Mouse (Mus musculus): ENCODE measurements around the gene Hyou1. TPM values are rescaled to one million over a fixed set of nuclear protein-coding genes. Genes with fewer than 3 reads are reported as not detected.

Hyou1 gene
- 87.8 and 131 TPM in 2 replicates for total RNA-seq (2014; rRNA removed)
- polyA plus RNA-seq (2012; rRNA removed): 75.0 and 111 TPM in 2 replicates

DNA sequence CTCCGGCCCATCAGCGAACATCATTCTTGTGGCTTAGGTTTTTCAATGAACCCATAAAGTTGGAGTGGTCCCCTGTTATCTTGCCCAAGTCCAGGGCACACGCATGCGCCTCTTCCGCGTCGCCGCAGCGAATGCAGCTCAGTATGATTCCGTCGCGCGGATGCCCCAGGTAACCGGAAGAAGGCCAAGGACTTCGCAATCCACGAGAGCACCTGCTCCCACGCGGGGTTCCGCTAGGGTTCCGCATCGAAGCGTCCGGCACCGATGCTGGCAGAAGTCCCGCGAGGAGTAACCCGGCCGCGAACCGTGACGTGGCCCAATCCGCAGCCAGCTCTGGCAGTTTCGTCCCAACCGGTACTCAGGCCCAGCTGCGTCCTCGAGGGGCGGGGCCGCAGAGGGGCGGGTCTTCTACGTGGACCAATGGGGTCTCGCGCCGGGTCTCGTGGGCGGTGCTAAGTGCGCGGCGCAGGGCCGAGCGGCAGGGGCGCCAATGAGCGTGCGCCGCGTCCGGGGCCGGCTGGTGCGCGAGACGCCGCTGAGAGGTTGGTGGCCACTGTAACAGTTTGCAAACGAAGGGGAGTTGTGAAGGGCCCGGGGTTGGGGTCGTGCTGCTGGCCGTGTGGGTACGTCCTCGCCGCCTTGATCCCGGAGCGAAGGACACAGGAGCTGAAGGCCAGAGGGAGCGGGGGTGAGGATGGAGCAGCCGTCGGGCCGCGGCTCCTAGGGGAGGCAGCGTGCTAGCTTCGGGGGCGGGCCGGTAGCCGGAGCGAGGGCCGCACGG lies at the start of gene Hyou1:
Hyou1 (plus strand) TSS at position 437 of the 781 bp plus-strand sequence.
- DNase-seq (ENCODE audit: extremely low read depth, low read depth, low spot score): peak; percentile 91
- WGBS: under 1% methylated on average over 83 of the region's 83 CpGs
- Histone ChIP-seq H3K9ac (ENCODE audit: low read depth, low read length) (peak within 1 kb of the TSS; percentile 82), H3K36me3 (ENCODE audit: control insufficient read depth, insufficient read depth, low read length) (peaks cover 30% of the 10 kb centered on the region; the same call in 1 of the 2 replicates), H3K4me1 (ENCODE audit: control insufficient read depth, insufficient read depth, low read length) (peaks cover 21% of the 10 kb centered on the region), H3K79me2 (ENCODE audit: control insufficient read depth, insufficient read depth, low read length) (peaks cover 17% of the 10 kb centered on the region; the same call in 1 of the 2 replicates), H3K27me3 (ENCODE audit: control insufficient read depth, insufficient read depth, low read length) (no peaks in the 10 kb centered on the region), H3K27ac (replicated peaks; ENCODE audit: insufficient read depth, low read depth, low read length) (peak within 1 kb of the TSS; percentile 72), H3K4me3 (ENCODE audit: insufficient read depth, low read depth, low read length) (peak within 1 kb of the TSS; percentile 76)
- TF ChIP-seq CTCF (IDR thresholded peaks at IDR 0.05; ENCODE audit: low read depth, low read length): peak; percentile 12; the same call in 1 of the 2 replicates
- TF ChIP-seq POLR2A (IDR thresholded peaks at IDR 0.05; ENCODE audit: extremely low read depth, insufficient read depth, low read length): peak; percentile 77

DNA sequence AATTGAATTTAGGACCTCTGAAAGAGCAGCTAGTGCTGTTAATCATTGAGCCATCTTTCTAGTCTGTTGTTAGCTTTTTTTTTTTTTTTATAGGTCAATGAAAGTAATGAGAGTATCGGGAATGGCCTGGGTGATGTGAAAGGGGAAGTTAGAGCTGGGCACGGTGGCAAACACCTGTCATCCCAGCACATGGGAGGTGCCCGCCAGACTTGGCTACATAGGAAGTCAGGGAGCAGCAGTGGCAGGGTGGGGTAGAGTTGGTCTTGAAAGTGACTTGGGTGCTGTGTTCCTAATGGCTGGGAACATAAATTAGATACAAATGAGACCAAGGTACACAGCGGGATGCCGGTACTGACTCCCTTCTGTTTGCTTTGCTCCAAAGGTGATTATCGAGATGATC lies 48.6 kb upstream of the Hyou1 start:
- H3K9ac ChIP-seq (ENCODE audit: low read depth, low read length): no peak overlapping the region
- H3K79me2 ChIP-seq (ENCODE audit: control insufficient read depth, insufficient read depth, low read length): peaks cover 8% of the 10 kb centered on the region; the same call in 1 of the 2 replicates
- TF ChIP-seq CTCF (IDR thresholded peaks at IDR 0.05; ENCODE audit: low read depth, low read length) (no peak), POLR2A (IDR thresholded peaks at IDR 0.05; ENCODE audit: extremely low read depth, insufficient read depth, low read length) (no peak)
- 88% methylated on average over 6 of the region's 6 CpGs for WGBS
- no peak for DNase-seq (ENCODE audit: extremely low read depth, low read depth, low spot score)
- 0 out of 2 replicates have a peak, but pooled peaks cover 2% of the 10 kb centered on the region for H3K4me1 ChIP-seq (ENCODE audit: control insufficient read depth, insufficient read depth, low read length)
- no peak overlapping the region for H3K4me3 ChIP-seq (ENCODE audit: insufficient read depth, low read depth, low read length)
- peaks cover 26% of the 10 kb centered on the region; the same call in 1 of the 2 replicates for H3K36me3 ChIP-seq (ENCODE audit: control insufficient read depth, insufficient read depth, low read length)
- H3K27ac ChIP-seq (replicated peaks; ENCODE audit: insufficient read depth, low read depth, low read length): no peak overlapping the region
- no peaks in the 10 kb centered on the region for H3K27me3 ChIP-seq (ENCODE audit: control insufficient read depth, insufficient read depth, low read length)

DNA sequence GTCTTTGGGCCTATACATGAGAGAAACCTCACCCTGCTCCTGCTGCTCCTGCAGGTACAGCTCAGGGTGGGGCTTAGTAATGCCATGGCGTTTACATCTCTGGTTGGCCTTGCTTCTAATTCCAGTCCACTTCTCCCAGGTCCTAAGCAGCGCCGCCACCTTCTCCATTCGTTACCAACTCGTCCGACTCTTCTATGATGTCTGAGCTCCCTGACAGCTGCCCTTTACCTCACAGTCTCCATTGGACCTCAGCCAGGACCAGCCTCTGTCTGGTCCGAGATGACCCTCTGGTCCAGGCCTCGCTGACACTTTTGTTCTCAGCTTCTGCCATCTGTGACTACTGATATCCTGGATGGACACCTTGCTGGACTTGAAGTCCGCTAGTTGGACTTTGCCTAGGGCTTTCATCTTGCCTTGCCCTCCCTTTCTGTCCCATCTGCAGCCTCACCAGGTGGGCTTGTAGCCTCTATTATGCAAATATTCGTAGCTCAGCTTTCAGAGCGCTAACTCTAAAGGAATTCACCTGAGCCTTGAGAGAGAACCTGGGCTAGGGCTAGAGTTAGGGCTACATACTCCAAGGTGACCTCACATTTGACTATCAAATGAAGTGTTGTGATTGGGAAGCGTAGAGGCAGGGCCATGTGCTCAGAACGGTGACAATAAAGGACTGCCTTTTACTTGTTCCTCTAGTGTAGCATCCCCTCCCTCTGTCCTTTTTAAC lies 46.2 kb upstream of the Hyou1 start:
- TF ChIP-seq POLR2A (IDR thresholded peaks at IDR 0.05; ENCODE audit: extremely low read depth, insufficient read depth, low read length) (no peak), CTCF (IDR thresholded peaks at IDR 0.05; ENCODE audit: low read depth, low read length) (no peak)
- no peaks in the 10 kb centered on the region; the same call in 1 of the 2 replicates for H3K79me2 ChIP-seq (ENCODE audit: control insufficient read depth, insufficient read depth, low read length)
- no peak overlapping the region for H3K9ac ChIP-seq (ENCODE audit: low read depth, low read length)
- peaks cover 26% of the 10 kb centered on the region; the same call in 1 of the 2 replicates for H3K36me3 ChIP-seq (ENCODE audit: control insufficient read depth, insufficient read depth, low read length)
- peaks cover 6% of the 10 kb centered on the region for H3K4me1 ChIP-seq (ENCODE audit: control insufficient read depth, insufficient read depth, low read length)
- no peak for DNase-seq (ENCODE audit: extremely low read depth, low read depth, low spot score)
- H3K4me3 ChIP-seq (ENCODE audit: insufficient read depth, low read depth, low read length): no peak overlapping the region
- 94% methylated on average over 13 of the region's 13 CpGs for WGBS
- H3K27me3 ChIP-seq (ENCODE audit: control insufficient read depth, insufficient read depth, low read length): no peaks in the 10 kb centered on the region
- H3K27ac ChIP-seq (replicated peaks; ENCODE audit: insufficient read depth, low read depth, low read length): no peak overlapping the region

DNA sequence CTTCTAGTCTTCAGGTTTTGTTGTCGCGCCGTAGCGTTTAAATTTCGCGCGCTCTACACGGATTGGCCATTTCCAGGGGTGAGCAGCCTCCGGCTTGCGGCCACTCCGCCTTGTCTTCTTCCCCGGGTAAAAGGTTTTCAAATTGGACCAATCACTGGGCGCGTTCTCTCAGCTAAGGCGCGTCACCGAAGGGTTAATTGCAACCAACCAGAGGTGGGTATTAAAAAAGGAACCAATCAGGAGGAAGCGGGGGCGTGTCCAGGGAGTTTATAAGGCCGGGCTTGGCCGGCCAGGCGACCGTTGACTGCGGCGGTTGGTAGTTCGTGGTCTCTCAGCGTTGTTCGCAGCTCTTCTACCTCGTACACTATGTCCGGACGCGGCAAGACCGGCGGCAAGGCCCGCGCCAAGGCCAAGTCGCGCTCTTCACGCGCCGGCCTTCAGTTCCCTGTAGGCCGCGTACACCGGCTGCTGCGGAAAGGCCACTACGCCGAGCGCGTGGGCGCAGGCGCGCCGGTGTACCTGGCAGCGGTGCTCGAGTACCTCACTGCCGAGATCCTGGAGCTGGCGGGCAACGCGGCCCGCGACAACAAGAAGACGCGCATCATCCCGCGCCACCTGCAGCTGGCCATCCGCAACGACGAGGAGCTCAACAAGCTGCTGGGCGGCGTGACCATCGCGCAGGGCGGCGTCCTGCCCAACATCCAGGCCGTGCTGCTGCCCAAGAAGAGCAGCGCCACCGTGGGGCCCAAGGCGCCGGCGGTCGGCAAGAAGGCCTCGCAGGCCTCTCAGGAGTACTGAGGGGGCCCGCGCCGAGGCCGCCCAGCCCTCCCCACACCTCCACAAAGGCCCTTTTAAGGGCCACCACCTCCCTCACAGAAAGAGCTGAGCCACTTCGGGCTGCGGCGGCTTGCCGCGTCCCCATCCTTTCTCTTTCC lies 44.6 kb upstream of the Hyou1 start, which contains the start of gene H2afx:
H2afx (plus strand) TSS at position 299 of the 935 bp plus-strand sequence.
- WGBS: under 1% methylated on average over 91 of the region's 91 CpGs

More for the DNA sequence above, 44.6 kb upstream of the Hyou1 start, which contains the start of gene H2afx:
- no peaks in the 10 kb centered on the region for H3K27me3 ChIP-seq (ENCODE audit: control insufficient read depth, insufficient read depth, low read length)
- H3K36me3 ChIP-seq (ENCODE audit: control insufficient read depth, insufficient read depth, low read length): peaks cover 24% of the 10 kb centered on the region; the same call in 1 of the 2 replicates
- no peaks in the 10 kb centered on the region; the same call in 1 of the 2 replicates for H3K79me2 ChIP-seq (ENCODE audit: control insufficient read depth, insufficient read depth, low read length)
- peak; percentile 49 for TF ChIP-seq CTCF (IDR thresholded peaks at IDR 0.05; ENCODE audit: low read depth, low read length)
- peak; percentile 99 for TF ChIP-seq POLR2A (IDR thresholded peaks at IDR 0.05; ENCODE audit: extremely low read depth, insufficient read depth, low read length)
- H3K4me1 ChIP-seq (ENCODE audit: control insufficient read depth, insufficient read depth, low read length): peaks cover 6% of the 10 kb centered on the region
- peak; percentile 98 for DNase-seq (ENCODE audit: extremely low read depth, low read depth, low spot score)
- H3K9ac ChIP-seq (ENCODE audit: low read depth, low read length): peak within 1 kb of the TSS; percentile 91
- H3K4me3 ChIP-seq (ENCODE audit: insufficient read depth, low read depth, low read length): peak within 1 kb of the TSS; percentile 75
- peak within 1 kb of the TSS; percentile 62 for H3K27ac ChIP-seq (replicated peaks; ENCODE audit: insufficient read depth, low read depth, low read length)

Measured in liver, adult 2 months (tissue).